In the genomic region with DNA sequence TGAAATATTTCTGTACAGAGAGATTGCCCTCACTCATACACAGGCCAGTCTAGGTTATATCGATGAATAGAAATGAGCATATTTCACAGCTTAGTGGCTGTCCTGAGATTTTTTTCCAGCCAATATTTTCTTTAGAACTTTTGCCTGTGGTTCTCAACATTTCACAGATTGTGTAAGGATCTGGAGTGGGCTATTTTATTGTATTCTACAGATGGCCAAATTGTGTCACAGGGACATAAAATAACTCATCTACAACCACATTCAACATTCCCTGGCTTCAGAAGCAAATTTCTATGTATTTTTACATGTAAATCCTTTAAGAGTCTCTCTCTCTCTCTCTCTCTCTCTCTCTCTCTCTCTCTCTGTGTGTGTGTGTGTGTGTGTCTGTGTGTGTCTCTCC, we compare ENCODE assay signal across 21 mouse cellular contexts.
"Had no signal": no experiment of that assay in that cellular context is flagged by ENCODE, and none has a peak within 500 bp of the region (broad histone marks: within the 10 kb centered on the region; RNA-seq: fewer than 3 reads in every experiment).

No protein-coding gene starts in this region.

- DNase-seq: cerebellum, adult 8-10 months; cerebellum, adult 9-10 months; cerebellum, adult 9-11 months; cerebellum, postnatal 10 days; cerebellum, postnatal 14 days; cerebellum, postnatal 25 days; cerebellum, postnatal 36 days; embryo, embryonic 11 days; forebrain, postnatal 0 days; gastrocnemius, adult 2 months; gastrocnemius, postnatal 10 days; gastrocnemius, postnatal 14 days; gastrocnemius, postnatal 25 days; gastrocnemius, postnatal 36 days; heart, adult 11 months; heart, adult 18-20 months; heart, adult 2 months had no signal

- ATAC-seq: forebrain, embryonic 13.5 days; forebrain, embryonic 14.5 days; forebrain, embryonic 15.5 days; forebrain, embryonic 16.5 days had no signal
